Mouse (Mus musculus) C2C12 (cell line): Measurements from ENCODE around the gene Sepsecs. TPM values are rescaled to one million over a fixed set of nuclear protein-coding genes. Genes with fewer than 3 reads are reported as not detected.
A peak's percentile ranks its signal among the peaks of the same experiment; 100 is the strongest.

Experiments
- H3K27me3 ChIP-seq: one replicate; pipeline ENCODE4 v1.6.1; 2011; ENCODE audit not compliant: control insufficient read depth, insufficient read depth, insufficient read length
- H3K36me3 ChIP-seq: one replicate; pipeline ENCODE4 v1.6.1; 2011; ENCODE audit not compliant: control insufficient read depth, insufficient read depth
- H3K4me3 ChIP-seq: one replicate; pipeline ENCODE4 v1.5.1; 2011; ENCODE audit warnings: mild to moderate bottlenecking, control low read depth; ENCODE audit not compliant: poor library complexity, insufficient read depth, severe bottlenecking
- H3K79me2 ChIP-seq: one replicate; pipeline ENCODE4 v1.6.1; 2011; ENCODE audit not compliant: control insufficient read depth, insufficient read depth
- H3K79me3 ChIP-seq: one replicate; pipeline ENCODE4 v1.6.1; 2011; ENCODE audit warnings: low read depth, control low read depth
- H3ac ChIP-seq: one replicate; pipeline ENCODE3; 2011; ENCODE audit warnings: low read depth; ENCODE audit not compliant: control insufficient read depth, insufficient read length
- CEBPB ChIP-seq: IDR thresholded peaks from one replicate; pipeline ENCODE4 v1.6.1; 2011; ENCODE audit warnings: low read depth, mild to moderate bottlenecking, control low read depth, moderate library complexity
- CTCF ChIP-seq: IDR thresholded peaks from one replicate; pipeline ENCODE4 v1.5.1; 2011; ENCODE audit not compliant: control insufficient read depth, insufficient read depth, insufficient read length
- FOSL1 ChIP-seq: IDR thresholded peaks from one replicate; pipeline ENCODE4 v1.8.0; 2011; ENCODE audit warnings: mild to moderate bottlenecking, low read length; ENCODE audit not compliant: poor library complexity, insufficient read depth, severe bottlenecking
- MAX ChIP-seq: IDR thresholded peaks from one replicate; pipeline ENCODE4 v1.6.1; 2011; ENCODE audit warnings: mild to moderate bottlenecking, control low read depth
- MYOD1 ChIP-seq: IDR thresholded peaks from one replicate; pipeline ENCODE4 v1.6.1; 2011; ENCODE audit warnings: low read depth; ENCODE audit not compliant: control insufficient read depth, insufficient read length
- MYOG ChIP-seq: IDR thresholded peaks from one replicate; pipeline ENCODE4 v1.6.1; 2011; ENCODE audit not compliant: control insufficient read depth, insufficient read length; ENCODE audit errors: extremely low read depth
- USF1 ChIP-seq: IDR thresholded peaks from one replicate; pipeline ENCODE4 v1.6.1; 2011; ENCODE audit warnings: low read depth, mild to moderate bottlenecking, control low read depth, moderate library complexity
- polyA plus RNA-seq: library from polyadenylated mRNA; unstranded; fragments of >200 nt; fragmentation: generic; extraction: Trizol; gene quantifications from one replicate; pipeline ENCODE4 v1.2.1, GENCODE M21; 2012; ENCODE audit warnings: missing spikeins

The Sepsecs gene
- polyA plus RNA-seq, 1 experiment = 3.3 TPM

DNA sequence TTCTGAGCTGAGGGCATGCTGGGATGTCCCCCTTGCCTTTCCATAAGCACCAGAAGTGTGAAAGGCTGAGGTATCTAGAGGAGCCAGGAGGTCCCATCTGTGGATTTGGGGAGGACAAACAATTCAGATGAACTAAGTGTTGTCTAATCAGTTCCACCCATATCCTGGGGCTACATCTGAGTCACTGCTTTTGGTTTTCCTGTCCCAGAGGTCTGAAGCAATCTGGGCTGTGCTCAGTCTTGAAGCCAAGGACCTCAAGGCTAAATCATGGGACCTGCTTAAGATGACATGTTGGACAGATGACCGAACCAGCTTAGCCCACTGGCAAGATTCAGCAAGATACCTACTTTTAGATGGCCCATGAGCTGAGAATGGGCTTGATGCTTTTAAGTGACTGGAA lies 39.0 kb downstream of the Sepsecs start:
- Histone ChIP-seq H3K27me3 (no peaks in the 10 kb centered on the region), H3ac (no peak overlapping the region), H3K36me3 (no peaks in the 10 kb centered on the region), H3K79me2 (no peaks in the 10 kb centered on the region), H3K79me3 (no peaks in the 10 kb centered on the region), H3K4me3 (no peak overlapping the region)
- no peak for TF ChIP-seq MAX
- no peak for TF ChIP-seq MYOG
- no peak for TF ChIP-seq USF1
- no peak for TF ChIP-seq CTCF
- no peak for TF ChIP-seq MYOD1
- no peak for TF ChIP-seq CEBPB
- TF ChIP-seq FOSL1 = no peak

DNA sequence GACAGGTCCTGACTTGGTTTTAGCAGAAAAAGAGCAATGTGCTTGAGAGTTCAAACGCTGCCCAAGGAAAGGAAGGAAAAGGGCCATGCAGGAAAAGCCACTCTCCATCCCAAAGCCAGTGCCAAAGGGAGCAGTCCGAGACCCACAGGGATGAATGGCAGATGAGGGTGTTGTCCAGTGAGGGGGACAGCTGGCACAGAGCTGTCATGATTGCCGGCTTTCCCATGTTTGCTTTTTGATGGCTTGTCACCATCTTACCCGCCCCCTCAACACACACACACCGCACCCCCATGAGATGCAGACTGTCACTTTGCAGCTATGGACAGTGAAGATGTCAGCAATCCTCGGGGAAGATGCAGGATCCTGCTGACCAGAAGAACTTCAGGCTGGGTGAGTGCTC lies 40.3 kb downstream of the Sepsecs start:
- TF ChIP-seq FOSL1 (no peak), MYOD1 (no peak), CTCF (no peak), MAX (no peak), CEBPB (no peak), USF1 (no peak), MYOG (no peak)
- Histone ChIP-seq H3K36me3 (no peaks in the 10 kb centered on the region), H3K79me3 (no peaks in the 10 kb centered on the region), H3K27me3 (no peaks in the 10 kb centered on the region), H3ac (no peak overlapping the region), H3K4me3 (no peak overlapping the region), H3K79me2 (no peaks in the 10 kb centered on the region)

DNA sequence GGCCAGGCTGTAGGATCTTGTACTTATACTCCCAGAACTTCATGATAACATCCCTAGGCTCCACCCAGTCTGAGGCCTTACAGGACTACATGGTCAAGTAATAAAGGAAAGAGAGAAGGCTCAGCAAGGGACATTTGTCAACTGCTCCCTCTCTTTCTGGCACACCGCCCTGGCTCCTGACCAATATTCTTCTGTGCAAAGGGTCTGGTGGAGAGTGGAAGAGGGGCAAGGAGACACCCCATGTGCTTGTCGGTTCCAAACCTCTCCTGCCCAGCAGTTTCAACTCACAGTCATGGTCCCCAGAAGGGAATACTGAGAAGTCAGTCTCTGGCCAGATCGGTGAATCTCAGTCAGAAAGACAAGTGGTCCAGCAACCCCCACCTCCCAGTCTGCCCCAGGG lies 40.7 kb downstream of the Sepsecs start:
- Histone ChIP-seq H3K79me3 (no peaks in the 10 kb centered on the region), H3ac (no peak overlapping the region), H3K36me3 (no peaks in the 10 kb centered on the region), H3K27me3 (no peaks in the 10 kb centered on the region), H3K4me3 (no peak overlapping the region), H3K79me2 (no peaks in the 10 kb centered on the region)
- no peak for TF ChIP-seq USF1
- no peak for TF ChIP-seq CEBPB
- no peak for TF ChIP-seq MYOD1
- TF ChIP-seq FOSL1 = no peak
- no peak for TF ChIP-seq CTCF
- no peak for TF ChIP-seq MAX
- no peak for TF ChIP-seq MYOG

DNA sequence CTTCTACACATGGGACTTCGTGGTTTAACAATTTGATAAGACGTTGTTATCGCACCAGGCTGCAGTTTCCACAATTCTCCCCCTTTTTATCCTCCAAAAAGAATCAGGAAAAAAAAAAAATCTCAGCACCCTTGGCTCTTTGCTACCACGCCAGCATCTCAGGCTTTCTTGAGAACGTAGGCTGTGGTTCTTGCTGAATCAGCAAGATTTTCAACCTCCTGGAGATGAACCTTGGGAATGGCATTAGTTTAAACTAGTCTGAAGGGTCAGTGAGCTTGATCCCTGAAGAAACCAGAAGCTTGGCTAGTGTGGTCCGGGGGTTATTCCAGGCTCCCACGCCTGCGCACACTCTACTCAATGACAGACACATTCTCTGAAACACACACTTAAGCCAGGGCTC lies 41.8 kb downstream of the Sepsecs start:
- H3K27me3 ChIP-seq = no peaks in the 10 kb centered on the region
- no peak for TF ChIP-seq FOSL1
- no peak for TF ChIP-seq MYOD1
- TF ChIP-seq MAX = no peak
- no peak for TF ChIP-seq CEBPB
- TF ChIP-seq CTCF = no peak
- no peak for TF ChIP-seq USF1
- no peak for TF ChIP-seq MYOG
- no peak overlapping the region for H3ac ChIP-seq
- H3K79me2 ChIP-seq = no peaks in the 10 kb centered on the region
- no peaks in the 10 kb centered on the region for H3K36me3 ChIP-seq
- no peaks in the 10 kb centered on the region for H3K79me3 ChIP-seq
- H3K4me3 ChIP-seq = no peak overlapping the region

DNA sequence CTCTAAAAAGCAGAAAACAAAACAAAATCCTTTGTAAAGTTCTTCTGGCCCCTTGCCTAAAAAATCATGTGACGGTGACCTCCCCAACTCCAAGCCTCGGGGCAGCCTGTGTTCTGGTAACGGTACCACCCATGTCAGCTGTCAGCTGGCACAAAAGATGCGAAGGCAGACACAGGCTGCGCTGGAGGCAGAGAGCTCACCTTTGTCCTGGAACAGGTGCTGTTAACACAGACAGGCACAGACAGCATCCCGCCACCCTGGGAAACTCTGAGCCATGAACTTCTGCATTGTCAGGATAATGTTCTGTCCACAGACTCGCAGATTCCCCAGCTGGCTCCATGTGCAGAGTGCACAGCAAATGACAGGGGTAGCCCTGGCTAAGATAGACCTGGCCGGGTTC lies 43.4 kb downstream of the Sepsecs start:
- Histone ChIP-seq H3K79me3 (no peaks in the 10 kb centered on the region), H3K4me3 (peak overlapping the region; percentile 6), H3K27me3 (no peaks in the 10 kb centered on the region), H3ac (no peak overlapping the region), H3K36me3 (no peaks in the 10 kb centered on the region), H3K79me2 (no peaks in the 10 kb centered on the region)
- TF ChIP-seq USF1 = no peak
- TF ChIP-seq MAX = no peak
- TF ChIP-seq FOSL1 = no peak
- no peak for TF ChIP-seq CTCF
- TF ChIP-seq CEBPB = no peak
- TF ChIP-seq MYOD1 = no peak
- no peak for TF ChIP-seq MYOG

DNA sequence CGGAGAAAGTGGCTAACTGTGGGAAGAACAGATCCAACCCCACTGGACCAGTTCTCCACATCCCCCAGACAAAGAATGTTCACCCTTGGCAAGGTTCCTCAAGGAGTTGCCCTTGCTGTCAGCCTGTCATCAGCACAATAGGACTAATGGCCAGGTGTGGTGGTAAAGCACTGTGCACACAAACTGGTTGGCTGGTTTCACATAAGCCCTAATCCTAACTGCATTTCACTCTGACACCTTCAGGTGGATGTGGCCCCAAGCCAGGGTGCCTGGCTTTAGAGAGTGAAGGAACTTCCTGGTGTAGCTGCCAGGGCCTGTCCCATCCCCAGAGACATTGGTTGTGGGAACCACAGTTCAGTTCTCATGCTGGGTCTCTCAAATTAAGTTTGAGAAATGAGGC lies 44.6 kb downstream of the Sepsecs start:
- TF ChIP-seq USF1 (no peak), MAX (no peak), MYOD1 (no peak), MYOG (no peak), FOSL1 (no peak), CTCF (no peak), CEBPB (no peak)
- Histone ChIP-seq H3K79me2 (no peaks in the 10 kb centered on the region), H3K4me3 (no peak overlapping the region), H3K79me3 (no peaks in the 10 kb centered on the region), H3ac (no peak overlapping the region), H3K27me3 (no peaks in the 10 kb centered on the region), H3K36me3 (no peaks in the 10 kb centered on the region)
